Mouse (Mus musculus) liver, embryonic 14.5 days (tissue): ENCODE measurements around the gene Rdh13. TPM values are rescaled to one million over a fixed set of nuclear protein-coding genes. Genes with fewer than 3 reads are reported as not detected.

Experiments used
- ATAC-seq: fragments of 200-750 bp; cut with Nextera tagmentation; 2 replicates; pipeline ENCODE4 v1.8.0; 2017; ENCODE audit warnings: moderate number of reproducible peaks, mild to moderate bottlenecking, moderate library complexity; ENCODE audit not compliant: insufficient read depth
- DNase-seq, 3 experiments: peaks; one replicate each; pipeline ENCODE4 v3.0.0-alpha.2; 2012 to 2013; ENCODE audit warnings: low read depth in 3 of 3, low spot score in 3 of 3
- H3K27ac ChIP-seq: fragments of 300-500 bp; sonication (generic); 2 replicates; pipeline ENCODE4 v1.5.1; 2014; ENCODE audit warnings: moderate library complexity, mild to moderate bottlenecking, control low read depth, inconsistent platforms
- H3K27me3 ChIP-seq: fragments of 300-500 bp; sonication (generic); 2 replicates; pipeline ENCODE4 v1.6.1; 2014; ENCODE audit warnings: mild to moderate bottlenecking, low read length, moderate library complexity; ENCODE audit not compliant: control insufficient read depth, insufficient read depth
- H3K36me3 ChIP-seq: fragments of 300-500 bp; sonication (generic); replicated peaks from 2 replicates; pipeline ENCODE4 v1.6.1; 2014; ENCODE audit warnings: low read depth; ENCODE audit not compliant: control insufficient read depth, insufficient read depth
- H3K4me1 ChIP-seq, 2 experiments: fragments of 200-500 bp in 1 of 2; fragments of 300-500 bp in 1 of 2; sonication (generic) in 1 of 2; replicated peaks; 2 replicates each; pipeline ENCODE4 v1.6.1; 2012 to 2014; ENCODE audit warnings: antibody characterized with exemption in 1 of 2, inconsistent platforms in 1 of 2, low read length in 1 of 2; ENCODE audit not compliant: control insufficient read depth in 2 of 2, insufficient read depth in 2 of 2
- H3K4me2 ChIP-seq: fragments of 300-500 bp; sonication (generic); 2 replicates; pipeline ENCODE4 v1.6.1; 2014; ENCODE audit warnings: low read depth, mild to moderate bottlenecking, control low read depth, moderate library complexity
- H3K4me3 ChIP-seq, 2 experiments: fragments of 200-500 bp in 1 of 2; fragments of 300-500 bp in 1 of 2; sonication (generic) in 1 of 2; 2 replicates each; pipeline ENCODE4 v1.5.1; 2012 to 2014; ENCODE audit warnings: low read depth in 2 of 2, low read length in 2 of 2, mild to moderate bottlenecking in 2 of 2, control low read depth in 1 of 2, inconsistent platforms in 1 of 2, moderate library complexity in 1 of 2; ENCODE audit not compliant: insufficient read depth in 1 of 2
- H3K9ac ChIP-seq: fragments of 300-500 bp; sonication (generic); replicated peaks from 2 replicates; pipeline ENCODE4 v1.6.1; 2014; ENCODE audit warnings: mild to moderate bottlenecking, control low read depth, moderate library complexity
- H3K9me3 ChIP-seq: fragments of 300-500 bp; sonication (generic); 2 replicates; pipeline ENCODE4 v1.6.1; 2016; ENCODE audit warnings: low read length, mixed read lengths; ENCODE audit not compliant: control insufficient read depth
- CTCF ChIP-seq: IDR thresholded peaks from 2 replicates; pipeline ENCODE4 v1.5.1; 2016; ENCODE audit warnings: antibody characterized with exemption, low read depth, control low read depth
- EP300 ChIP-seq: IDR thresholded peaks from 2 replicates; pipeline ENCODE4 v1.6.1; 2016; ENCODE audit warnings: antibody characterized with exemption, low read depth
- WGBS: fragments of 180-500 bp; shearing (Covaris S2); extraction: QIAGEN DNeasy Blood & Tissue Kit; methylation state at CpG from one replicate; pipeline ENCODE4 v1.1.7; 2014; ENCODE audit not compliant: insufficient replicate concordance; 5-methylcytosine and 5-hydroxymethylcytosine counted together
- polyA plus RNA-seq, 2 experiments: library from polyadenylated mRNA; depleted of rRNA in 1 of 2; stranded (reverse) in 1 of 2; unstranded in 1 of 2; fragments of >200 nt; fragmentation: Nextera tagmentation in 1 of 2; extraction: Ambion mirVana in 1 of 2; gene quantifications; 2 replicates each; pipeline versions ENCODE4 v1.2.1 to v1.2.3; 2012 to 2014

The Rdh13 gene
- polyA plus RNA-seq, 2 experiments = 4.0 to 5.2 TPM

DNA sequence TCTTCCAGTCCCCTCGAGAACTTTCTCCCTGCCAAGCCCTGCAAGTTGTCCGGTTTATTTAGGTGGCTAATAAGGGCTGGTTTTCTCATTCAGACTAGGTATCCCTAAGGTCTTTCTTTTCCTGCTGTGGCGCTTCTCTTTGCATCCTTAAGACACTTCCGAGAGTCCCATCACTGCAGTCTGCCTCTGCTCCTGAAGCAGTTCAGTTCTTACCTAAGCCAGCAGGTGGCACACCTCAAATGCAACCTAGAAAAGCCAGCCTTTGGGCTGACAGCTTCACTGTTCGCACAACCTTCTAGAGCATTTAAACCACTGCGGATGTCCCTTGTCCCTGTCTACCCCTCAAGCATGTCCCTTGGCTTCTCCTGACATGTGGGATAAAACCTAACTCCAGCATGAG is 34.2 kb upstream of the Rdh13 start:
- Histone ChIP-seq H3K27ac (no peak overlapping the region), H3K36me3 (peaks cover 20% of the 10 kb centered on the region), H3K4me3 (no peak overlapping the region), H3K4me2 (no peak overlapping the region), H3K27me3 (peaks cover 25% of the 10 kb centered on the region), H3K9ac (no peak overlapping the region), H3K4me1 (no peaks in the 10 kb centered on the region), H3K9me3 (no peaks in the 10 kb centered on the region)
- DNase-seq (no peak), ATAC-seq (no peak)
- 46% methylated on average over 6 of the region's 6 CpGs for WGBS
- TF ChIP-seq CTCF = peak; percentile 75
- no peak for TF ChIP-seq EP300

DNA sequence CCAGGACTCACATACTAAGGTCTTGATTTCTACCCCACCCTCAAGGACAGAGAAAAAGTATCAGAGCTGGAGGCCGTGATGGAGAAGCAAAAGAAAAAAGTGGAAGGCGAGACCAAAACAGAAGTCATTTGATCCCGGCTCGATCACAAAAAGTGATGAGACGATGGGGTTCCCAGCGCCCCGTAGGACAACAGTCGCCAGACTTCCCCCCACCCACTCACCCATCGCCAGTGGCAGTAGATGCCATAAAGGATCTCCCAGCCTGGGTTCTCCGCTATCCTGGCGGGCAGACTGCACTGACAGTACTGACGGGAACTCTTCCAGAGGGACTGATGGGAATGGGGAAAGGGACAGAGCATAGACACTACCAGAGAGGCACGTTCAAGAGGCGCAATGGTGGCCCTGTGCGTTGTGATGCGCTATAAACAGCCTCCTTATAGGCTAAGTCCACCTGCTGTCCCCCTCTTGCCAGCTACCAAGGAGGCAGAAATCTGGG is 33.4 kb upstream of the Rdh13 start:
- ATAC-seq = no peak
- Histone ChIP-seq H3K27me3 (peaks cover 29% of the 10 kb centered on the region), H3K27ac (no peak overlapping the region), H3K36me3 (peaks cover 16% of the 10 kb centered on the region), H3K4me3 (peak overlapping the region in 1 of 2 experiments; percentile 26; a peak in 2 of 4 replicates), H3K4me2 (peak overlapping the region; percentile 58), H3K4me1 (no peaks in the 10 kb centered on the region), H3K9ac (no peak overlapping the region), H3K9me3 (no peaks in the 10 kb centered on the region)
- no peak for DNase-seq
- TF ChIP-seq EP300 (no peak), CTCF (no peak)
- 7% methylated on average over 16 of the region's 16 CpGs for WGBS

DNA sequence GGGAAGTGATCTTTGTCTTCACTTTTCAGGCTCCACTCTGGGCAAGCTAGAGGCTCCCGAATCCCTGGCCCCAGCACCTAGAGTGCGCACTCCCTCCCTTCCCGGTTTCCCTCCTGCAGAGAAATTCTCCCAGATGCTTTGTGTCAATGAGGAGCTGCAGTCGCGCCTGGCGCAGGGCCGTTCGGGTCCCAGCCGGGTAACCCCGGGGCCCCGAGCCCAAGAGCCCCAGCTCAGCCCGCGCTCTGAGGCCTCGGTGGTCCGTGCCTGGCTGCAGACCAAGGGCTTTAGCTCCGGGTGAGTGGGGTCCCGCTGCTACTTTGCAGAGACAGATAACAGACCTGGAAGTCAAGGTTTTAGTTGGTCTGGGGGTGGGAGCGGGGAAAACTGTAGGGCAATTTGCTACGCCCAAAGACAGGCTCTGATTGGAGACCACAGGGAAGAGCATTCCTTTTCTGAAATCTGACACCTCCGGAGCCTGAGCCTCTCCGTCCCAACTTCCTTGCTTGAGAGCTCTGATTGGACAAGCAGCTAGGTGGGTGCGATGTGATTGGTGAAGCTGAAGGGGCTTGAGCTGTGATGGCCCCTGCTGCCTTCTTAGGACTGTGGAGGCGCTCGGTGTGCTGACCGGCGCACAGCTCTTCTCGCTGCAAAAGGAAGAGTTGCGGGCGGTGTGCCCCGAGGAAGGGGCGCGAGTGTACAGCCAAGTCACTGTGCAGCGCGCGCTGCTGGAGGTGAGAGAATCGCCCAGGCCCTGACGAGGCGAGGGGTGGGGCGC is 32.8 kb upstream of the Rdh13 start:
- WGBS = 3% methylated on average over 39 of the region's 39 CpGs
- Histone ChIP-seq H3K4me3 (peak overlapping the region; percentile 12 to 26; a peak in 2 of 4 replicates), H3K9me3 (no peaks in the 10 kb centered on the region), H3K4me1 (no peaks in the 10 kb centered on the region), H3K4me2 (peak overlapping the region; percentile 58), H3K27ac (no peak overlapping the region), H3K9ac (no peak overlapping the region), H3K27me3 (peaks cover 33% of the 10 kb centered on the region), H3K36me3 (peaks cover 10% of the 10 kb centered on the region)
- peak; percentile 64 for ATAC-seq
- TF ChIP-seq CTCF = no peak
- peak in 1 of 3 experiments; percentile 22 for DNase-seq

DNA sequence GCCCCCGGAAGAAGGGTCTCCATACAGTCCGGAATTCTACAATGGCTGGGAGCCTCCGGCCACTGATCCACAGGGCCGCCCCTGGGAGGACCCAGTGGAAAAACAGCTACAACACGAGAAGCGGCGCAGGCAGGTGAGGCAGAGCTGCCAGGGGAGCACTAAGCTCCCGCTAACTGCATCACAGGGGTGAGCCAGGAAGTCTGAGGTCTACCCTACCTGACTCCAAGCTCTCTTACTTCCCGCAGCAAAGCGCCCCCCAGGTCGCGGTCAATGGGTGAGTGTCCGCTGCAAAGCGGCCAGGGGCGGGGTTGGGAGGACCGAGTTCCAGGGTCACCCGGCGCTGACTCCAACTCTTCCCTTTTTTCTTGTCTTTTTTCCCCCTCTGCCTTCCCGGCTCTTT is 28.5 kb upstream of the Rdh13 start:
- H3K4me1 ChIP-seq = no peaks in the 10 kb centered on the region
- no peak overlapping the region for H3K9ac ChIP-seq
- peaks cover 53% of the 10 kb centered on the region for H3K27me3 ChIP-seq
- no peaks in the 10 kb centered on the region for H3K36me3 ChIP-seq
- no peak overlapping the region for H3K27ac ChIP-seq
- H3K4me3 ChIP-seq = no peak overlapping the region
- 20% methylated on average over 19 of the region's 19 CpGs for WGBS
- TF ChIP-seq CTCF = no peak
- no peak for TF ChIP-seq EP300
- DNase-seq = no peak
- H3K4me2 ChIP-seq = no peak overlapping the region
- no peak for ATAC-seq
- H3K9me3 ChIP-seq = no peaks in the 10 kb centered on the region

DNA sequence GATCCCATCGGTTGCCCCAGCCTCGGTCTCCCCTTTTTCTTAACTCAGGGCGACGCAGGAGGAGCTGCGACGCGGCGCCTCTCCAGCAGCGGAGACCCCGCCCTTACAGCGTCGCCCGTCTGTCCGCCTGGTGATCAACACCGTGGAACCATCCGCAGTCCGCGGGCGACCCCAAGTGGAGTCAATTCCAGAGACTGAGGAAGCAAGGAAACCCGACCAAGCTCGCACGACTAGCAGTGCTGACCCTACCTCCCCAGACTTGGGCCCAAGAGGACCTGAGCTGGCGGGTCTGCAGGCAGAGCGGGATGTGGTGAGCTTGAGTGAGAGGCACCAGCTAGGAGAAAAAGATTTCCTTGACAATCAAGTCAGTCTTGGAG is 25.7 kb upstream of the Rdh13 start:
- H3K4me3 ChIP-seq = no peak overlapping the region
- no peak overlapping the region for H3K27ac ChIP-seq
- no peaks in the 10 kb centered on the region for H3K9me3 ChIP-seq
- DNase-seq (no peak), ATAC-seq (0 out of 2 replicates have a peak, but pooled peaks have one; percentile 35)
- WGBS = 3% methylated on average over 24 of the region's 24 CpGs
- no peaks in the 10 kb centered on the region for H3K4me1 ChIP-seq
- H3K27me3 ChIP-seq = peaks cover 35% of the 10 kb centered on the region
- H3K9ac ChIP-seq = no peak overlapping the region
- no peak for TF ChIP-seq EP300
- TF ChIP-seq CTCF = peak; percentile 65
- H3K36me3 ChIP-seq = no peaks in the 10 kb centered on the region
- peak overlapping the region; percentile 47 for H3K4me2 ChIP-seq
